ENCODE assay signal across 31 mouse cellular contexts in genomic region chr4:121167656-121168055, GRCm38 (mm10). TPM values are rescaled to one million over a fixed set of nuclear protein-coding genes. Genes with fewer than 3 reads are reported as not detected.
DNase-seq lines count a peak whose midpoint lies in the region; ATAC-seq and TF ChIP-seq lines count a peak whose summit lies in the region.
"Had no signal": no experiment of that assay in that cellular context is flagged by ENCODE, and none has a peak within 500 bp of the region (broad histone marks: within the 10 kb centered on the region; RNA-seq: fewer than 3 reads in every experiment).

No protein-coding gene starts in this region.

- no peaks in the 10 kb centered on the region for H3K27me3 ChIP-seq in heart, postnatal 0 days (ENCODE audit: control insufficient read depth, insufficient read depth, low read length)
- H3K27me3 ChIP-seq in intestine, embryonic 15.5 days (replicated peaks): no peaks in the 10 kb centered on the region
- H3K27me3 ChIP-seq in liver, embryonic 16.5 days (ENCODE audit: control insufficient read depth, insufficient read depth, low read depth, low read length): no peaks in the 10 kb centered on the region
- H3K27me3 ChIP-seq: embryonic facial prominence, embryonic 12.5 days; forebrain, embryonic 13.5 days; hindbrain, embryonic 13.5 days; limb, embryonic 15.5 days; megakaryocyte, embryonic 14.5 days; midbrain, embryonic 15.5 days had no signal

- ATAC-seq in heart, postnatal 0 days (ENCODE audit: insufficient read depth, low read depth): no peak
- peak; percentile 49; the same call in 1 of the 2 replicates for ATAC-seq in intestine, embryonic 15.5 days
- peak; percentile 82 for ATAC-seq in liver, embryonic 16.5 days (ENCODE audit: low read depth)
- ATAC-seq: activated CD4-positive, CD25-positive, alpha-beta regulatory T cell, adult 4 months; CD4-positive, CD25-positive, alpha-beta regulatory T cell, adult 4 months; forebrain, embryonic 13.5 days; inflammation-experienced regulatory T-cells, adult 6 months; midbrain, embryonic 15.5 days had no signal

- 0 out of 2 replicates have a peak overlapping the region, but pooled peaks have one; percentile 30 for H3K27ac ChIP-seq in heart, postnatal 0 days (ENCODE audit: low read depth)
- no peak overlapping the region for H3K27ac ChIP-seq in intestine, embryonic 15.5 days
- H3K27ac ChIP-seq in liver, embryonic 16.5 days (ENCODE audit: low read length): no peak overlapping the region
- H3K27ac ChIP-seq: embryonic facial prominence, embryonic 12.5 days; forebrain, embryonic 13.5 days; hindbrain, embryonic 13.5 days; limb, embryonic 15.5 days; midbrain, embryonic 15.5 days had no signal

- no peak for DNase-seq in heart, postnatal 0 days (ENCODE audit: low spot score)
- DNase-seq in heart, postnatal 4 days: no peak
- DNase-seq in kidney, postnatal 14 days: peak; percentile 5
- no peak for DNase-seq in adrenal gland, adult 8-10 months
- DNase-seq in thymus, postnatal 25 days: no peak
- DNase-seq: adrenal gland, postnatal 14 days; cerebellum, adult 9-11 months; heart, postnatal 14 days; lung, postnatal 14 days; right cerebral cortex, postnatal 25 days; thymus, adult 2 months had no signal

- H3K4me2 ChIP-seq in heart, postnatal 0 days (ENCODE audit: low read depth, low read length): no peak overlapping the region
- H3K4me2 ChIP-seq in intestine, embryonic 15.5 days (replicated peaks): no peak overlapping the region
- H3K4me2 ChIP-seq in liver, embryonic 16.5 days (ENCODE audit: low read depth, low read length): no peak overlapping the region
- H3K4me2 ChIP-seq: embryonic facial prominence, embryonic 12.5 days; forebrain, embryonic 13.5 days; heart, embryonic 11.5 days; hindbrain, embryonic 13.5 days; limb, embryonic 15.5 days; midbrain, embryonic 15.5 days had no signal

- H3K4me1 ChIP-seq in heart, postnatal 0 days (ENCODE audit: control insufficient read depth, insufficient read depth): no peaks in the 10 kb centered on the region
- no peaks in the 10 kb centered on the region for H3K4me1 ChIP-seq in intestine, embryonic 15.5 days (replicated peaks)
- no peaks in the 10 kb centered on the region for H3K4me1 ChIP-seq in liver, embryonic 16.5 days (ENCODE audit: control insufficient read depth, low read depth, low read length)
- H3K4me1 ChIP-seq: embryonic facial prominence, embryonic 12.5 days; forebrain, embryonic 13.5 days; hindbrain, embryonic 13.5 days; limb, embryonic 15.5 days; megakaryocyte, embryonic 14.5 days; midbrain, embryonic 15.5 days had no signal

- TF ChIP-seq EP300 in heart, postnatal 0 days (IDR thresholded peaks at IDR 0.05; ENCODE audit: low read depth): no peak

- no peak overlapping the region for H3K9ac ChIP-seq in heart, postnatal 0 days (replicated peaks; ENCODE audit: low read depth, low read length)
- H3K9ac ChIP-seq in intestine, embryonic 15.5 days: no peak overlapping the region
- H3K9ac ChIP-seq in liver, embryonic 16.5 days (ENCODE audit: low read depth, low read length): no peak overlapping the region
- H3K9ac ChIP-seq: embryonic facial prominence, embryonic 12.5 days; forebrain, embryonic 13.5 days; hindbrain, embryonic 13.5 days; limb, embryonic 15.5 days; midbrain, embryonic 15.5 days had no signal

- TF ChIP-seq CTCF in heart, postnatal 0 days (IDR thresholded peaks at IDR 0.05; ENCODE audit: low read depth): no peak

- WGBS in heart, postnatal 0 days: 97% methylated on average over 2 of the region's 2 CpGs
- WGBS in intestine, embryonic 15.5 days: 93% methylated on average over 2 of the region's 2 CpGs
- WGBS in liver, embryonic 16.5 days (ENCODE audit: insufficient replicate concordance): 71% methylated on average over 2 of the region's 2 CpGs

- H3K9me3 ChIP-seq in heart, postnatal 0 days (replicated peaks; ENCODE audit: control insufficient read depth, low read length): peaks cover 13% of the 10 kb centered on the region; the same call in 1 of the 2 replicates
- H3K9me3 ChIP-seq in intestine, embryonic 15.5 days: no peaks in the 10 kb centered on the region
- H3K9me3 ChIP-seq in liver, embryonic 16.5 days (replicated peaks; ENCODE audit: control insufficient read depth, low read length): no peaks in the 10 kb centered on the region
- H3K9me3 ChIP-seq: embryonic facial prominence, embryonic 12.5 days; limb, embryonic 15.5 days had no signal

- H3K4me3 ChIP-seq in heart, postnatal 0 days (ENCODE audit: low read depth, low read length): no peak overlapping the region
- H3K4me3 ChIP-seq in intestine, embryonic 15.5 days (replicated peaks): no peak overlapping the region
- H3K4me3 ChIP-seq in liver, embryonic 16.5 days (ENCODE audit: low read depth, low read length): no peak overlapping the region
- H3K4me3 ChIP-seq: embryonic facial prominence, embryonic 12.5 days; erythroblast, embryonic 14.5 days; forebrain, embryonic 13.5 days; hindbrain, embryonic 13.5 days; limb, embryonic 15.5 days; megakaryocyte, embryonic 14.5 days; midbrain, embryonic 15.5 days had no signal

- H3K36me3 ChIP-seq in heart, postnatal 0 days (replicated peaks; ENCODE audit: control insufficient read depth, insufficient read depth, low read length): peaks cover 60% of the 10 kb centered on the region
- peaks cover 33% of the 10 kb centered on the region for H3K36me3 ChIP-seq in intestine, embryonic 15.5 days
- H3K36me3 ChIP-seq in liver, embryonic 16.5 days (ENCODE audit: control insufficient read depth, insufficient read depth): peaks cover 26% of the 10 kb centered on the region

RNA-seq across cellular contexts. Expression of gene Rlf, which starts 47.2 kb away (rescaled TPM):
- 20.9 and 22.3 TPM in 2 replicates for total RNA-seq in heart, postnatal 0 days (2014; rRNA removed; ENCODE audit: low replicate concordance)
- polyA plus RNA-seq in heart, postnatal 0 days (2015; fragmentation: Nextera tagmentation; extraction: Ambion mirVana): 9.0 and 10.2 TPM in 2 replicates
- 10 to 100 TPM; 22.0 to 23.1 TPM for total RNA-seq in heart, postnatal 4 days (2021)
- polyA plus RNA-seq in intestine, embryonic 15.5 days (2015; fragmentation: Nextera tagmentation; extraction: Ambion mirVana): 22.2 and 23.0 TPM in 2 replicates
- polyA plus RNA-seq in liver, embryonic 16.5 days (2015; fragmentation: Nextera tagmentation; extraction: Ambion mirVana): 11.1 and 11.2 TPM in 2 replicates
- 10 to 100 TPM; 13.5 to 21.6 (median 17.0) TPM for total RNA-seq in adrenal gland, adult 8-10 months (2022)

RNA-seq across cellular contexts. Expression of gene Tmco2, which starts 58.6 kb away (rescaled TPM):
- not detected in 2 replicates for total RNA-seq in heart, postnatal 0 days (2014; rRNA removed; ENCODE audit: low replicate concordance)
- polyA plus RNA-seq in heart, postnatal 0 days (2015; fragmentation: Nextera tagmentation; extraction: Ambion mirVana): not detected in 2 replicates
- not detected for total RNA-seq in heart, postnatal 4 days (2021)
- polyA plus RNA-seq in intestine, embryonic 15.5 days (2015; fragmentation: Nextera tagmentation; extraction: Ambion mirVana): not detected in 2 replicates
- not detected in 2 replicates for polyA plus RNA-seq in liver, embryonic 16.5 days (2015; fragmentation: Nextera tagmentation; extraction: Ambion mirVana)
- not detected for total RNA-seq in adrenal gland, adult 8-10 months (2022)
- total RNA-seq: adrenal gland, postnatal 14 days; ES-E14; gastrocnemius, adult 8-10 months; granulocyte monocyte progenitor cell, adult 5-6 weeks; heart, postnatal 14 days; layer of hippocampus, adult 8-10 months; left cerebral cortex, postnatal 25 days had no signal
- polyA plus RNA-seq: activated CD4-positive, CD25-positive, alpha-beta regulatory T cell, adult 4 months; brain, embryonic 14.5 days; CD4-positive, CD25-positive, alpha-beta regulatory T cell, adult 4 months; embryonic facial prominence, embryonic 12.5 days; erythroblast, embryonic 14.5 days; forebrain, embryonic 13.5 days; heart, embryonic 11.5 days; hindbrain, embryonic 13.5 days; inflammation-experienced regulatory T-cells, adult 6 months; limb, embryonic 15.5 days; stomach, embryonic 16.5 days; thymus, adult 2 months had no signal
